Mouse (Mus musculus) embryonic facial prominence, embryonic 12.5 days (tissue): ENCODE measurements at regions not wholly inside any gene's neighbourhood (a gene's known extent, or its start where the extent isn't known, plus 50 kb on each side); places are given as distances from the start of the nearest gene placed in this dataset.

Experiments used
- ATAC-seq: fragments of 200-750 bp; cut with Nextera tagmentation; 2 replicates; pipeline ENCODE4 v1.8.0; 2017; ENCODE audit not compliant: insufficient number of reproducible peaks, insufficient read depth, low FRiP score, low TSS enrichment
- H3K27ac ChIP-seq: fragments of 300-500 bp; sonication (generic); 2 replicates; pipeline ENCODE4 v1.5.1; 2016; ENCODE audit warnings: mild to moderate bottlenecking
- H3K27me3 ChIP-seq: fragments of 300-500 bp; sonication (generic); 2 replicates; pipeline ENCODE4 v1.6.1; 2016; ENCODE audit warnings: mild to moderate bottlenecking, moderate library complexity
- H3K36me3 ChIP-seq: fragments of 300-500 bp; sonication (generic); 2 replicates; pipeline ENCODE4 v1.6.1; 2016; ENCODE audit warnings: mild to moderate bottlenecking
- H3K4me1 ChIP-seq: fragments of 300-500 bp; sonication (generic); 2 replicates; pipeline ENCODE4 v1.6.1; 2016
- H3K4me2 ChIP-seq: fragments of 300-500 bp; sonication (generic); replicated peaks from 2 replicates; pipeline ENCODE4 v1.6.1; 2016; ENCODE audit warnings: mild to moderate bottlenecking, moderate library complexity
- H3K4me3 ChIP-seq: fragments of 300-500 bp; sonication (generic); 2 replicates; pipeline ENCODE4 v1.5.1; 2016; ENCODE audit warnings: mild to moderate bottlenecking
- H3K9ac ChIP-seq: fragments of 300-500 bp; sonication (generic); 2 replicates; pipeline ENCODE4 v1.6.1; 2016; ENCODE audit warnings: mild to moderate bottlenecking, moderate library complexity
- H3K9me3 ChIP-seq: fragments of 300-500 bp; sonication (generic); 2 replicates; pipeline ENCODE4 v1.6.1; 2016; ENCODE audit warnings: mild to moderate bottlenecking, moderate library complexity
- WGBS: fragments of 180-500 bp; shearing (Covaris S2); methylation state at CpG from one replicate; pipeline ENCODE4 v1.1.7; 2016; 5-methylcytosine and 5-hydroxymethylcytosine counted together

GRCm38 (mm10) chr12:36748345-36748744 lies 360.0 kb upstream of the Meox2 start:
- WGBS = 53% methylated on average over 1 of the region's 1 CpGs

GRCm38 (mm10) chr12:36765315-36766058 lies 342.9 kb upstream of the Meox2 start:
- no peak for ATAC-seq
- H3K27ac ChIP-seq = no peak overlapping the region
- no peak overlapping the region for H3K4me2 ChIP-seq
- H3K4me3 ChIP-seq = no peak overlapping the region
- no peaks in the 10 kb centered on the region for H3K27me3 ChIP-seq
- no peak overlapping the region for H3K9ac ChIP-seq
- no peaks in the 10 kb centered on the region for H3K9me3 ChIP-seq
- no peaks in the 10 kb centered on the region for H3K36me3 ChIP-seq
- 72% methylated on average over 4 of the region's 4 CpGs for WGBS
- no peaks in the 10 kb centered on the region for H3K4me1 ChIP-seq

More at GRCm38 (mm10) chr12:36748345-36748744, 360.0 kb upstream of the Meox2 start:
- no peak overlapping the region for H3K9ac ChIP-seq
- H3K9me3 ChIP-seq = no peaks in the 10 kb centered on the region
- ATAC-seq = no peak
- no peaks in the 10 kb centered on the region for H3K36me3 ChIP-seq
- H3K4me1 ChIP-seq = no peaks in the 10 kb centered on the region
- H3K4me3 ChIP-seq = no peak overlapping the region
- no peak overlapping the region for H3K27ac ChIP-seq
- no peak overlapping the region for H3K4me2 ChIP-seq
- no peaks in the 10 kb centered on the region for H3K27me3 ChIP-seq

- Histone ChIP-seq H3K36me3 (no peaks in the 10 kb centered on the region), H3K4me1 (no peaks in the 10 kb centered on the region), H3K27ac (no peak overlapping the region), H3K9ac (no peak overlapping the region), H3K9me3 (no peaks in the 10 kb centered on the region), H3K27me3 (no peaks in the 10 kb centered on the region), H3K4me2 (no peak overlapping the region), H3K4me3 (no peak overlapping the region)
- WGBS = 40% methylated on average over 1 of the region's 1 CpGs
- no peak for ATAC-seq
Observed at GRCm38 (mm10) chr12:36766167-36766566, 342.2 kb upstream of the Meox2 start.

- Histone ChIP-seq H3K4me1 (no peaks in the 10 kb centered on the region), H3K4me2 (no peak overlapping the region), H3K27me3 (no peaks in the 10 kb centered on the region), H3K9me3 (no peaks in the 10 kb centered on the region), H3K4me3 (no peak overlapping the region), H3K36me3 (no peaks in the 10 kb centered on the region), H3K27ac (no peak overlapping the region), H3K9ac (no peak overlapping the region)
- WGBS = 80% methylated on average over 7 of the region's 7 CpGs
- ATAC-seq = no peak
Observed at GRCm38 (mm10) chr12:36780761-36781160, 327.6 kb upstream of the Meox2 start.

GRCm38 (mm10) chr12:36790866-36791265 lies 317.5 kb upstream of the Meox2 start:
- no peaks in the 10 kb centered on the region for H3K9me3 ChIP-seq
- no peak for ATAC-seq
- no peaks in the 10 kb centered on the region for H3K4me1 ChIP-seq
- no peaks in the 10 kb centered on the region for H3K27me3 ChIP-seq
- H3K36me3 ChIP-seq = no peaks in the 10 kb centered on the region
- H3K9ac ChIP-seq = no peak overlapping the region
- H3K27ac ChIP-seq = no peak overlapping the region
- WGBS = 70% methylated on average over 2 of the region's 2 CpGs
- H3K4me2 ChIP-seq = no peak overlapping the region
- no peak overlapping the region for H3K4me3 ChIP-seq

GRCm38 (mm10) chr12:36791430-36791829 lies 316.9 kb upstream of the Meox2 start:
- Histone ChIP-seq H3K27ac (no peak overlapping the region), H3K4me1 (no peaks in the 10 kb centered on the region), H3K9ac (no peak overlapping the region), H3K4me2 (no peak overlapping the region), H3K4me3 (no peak overlapping the region), H3K36me3 (no peaks in the 10 kb centered on the region), H3K27me3 (no peaks in the 10 kb centered on the region), H3K9me3 (no peaks in the 10 kb centered on the region)
- 66% methylated on average over 3 of the region's 3 CpGs for WGBS
- no peak for ATAC-seq

GRCm38 (mm10) chr12:36792205-36792604 lies 316.1 kb upstream of the Meox2 start:
- ATAC-seq = no peak
- no peak overlapping the region for H3K4me3 ChIP-seq
- no peak overlapping the region for H3K27ac ChIP-seq
- H3K4me2 ChIP-seq = no peak overlapping the region
- no peak overlapping the region for H3K9ac ChIP-seq
- H3K36me3 ChIP-seq = no peaks in the 10 kb centered on the region
- H3K27me3 ChIP-seq = no peaks in the 10 kb centered on the region
- WGBS = 80% methylated on average over 3 of the region's 3 CpGs
- no peaks in the 10 kb centered on the region for H3K4me1 ChIP-seq
- no peaks in the 10 kb centered on the region for H3K9me3 ChIP-seq

- Histone ChIP-seq H3K27me3 (no peaks in the 10 kb centered on the region), H3K9ac (no peak overlapping the region), H3K4me3 (no peak overlapping the region), H3K4me2 (no peak overlapping the region), H3K36me3 (no peaks in the 10 kb centered on the region), H3K4me1 (no peaks in the 10 kb centered on the region), H3K9me3 (no peaks in the 10 kb centered on the region), H3K27ac (no peak overlapping the region)
- no peak for ATAC-seq
- 25% methylated on average over 2 of the region's 2 CpGs for WGBS
Observed at GRCm38 (mm10) chr12:36793799-36794198, 314.5 kb upstream of the Meox2 start.

GRCm38 (mm10) chr12:36796201-36796600 lies 312.1 kb upstream of the Meox2 start:
- Histone ChIP-seq H3K4me2 (no peak overlapping the region), H3K9me3 (no peaks in the 10 kb centered on the region), H3K36me3 (no peaks in the 10 kb centered on the region), H3K27me3 (no peaks in the 10 kb centered on the region), H3K9ac (no peak overlapping the region), H3K4me1 (no peaks in the 10 kb centered on the region), H3K27ac (no peak overlapping the region), H3K4me3 (no peak overlapping the region)
- ATAC-seq = no peak
- WGBS = 64% methylated on average over 4 of the region's 4 CpGs

- Histone ChIP-seq H3K36me3 (no peaks in the 10 kb centered on the region), H3K4me2 (no peak overlapping the region), H3K9ac (no peak overlapping the region), H3K27me3 (no peaks in the 10 kb centered on the region), H3K4me3 (no peak overlapping the region), H3K4me1 (no peaks in the 10 kb centered on the region), H3K9me3 (no peaks in the 10 kb centered on the region), H3K27ac (no peak overlapping the region)
- WGBS = 84% methylated on average over 2 of the region's 2 CpGs
- ATAC-seq = no peak
Observed at GRCm38 (mm10) chr12:36817938-36818337, 290.4 kb upstream of the Meox2 start.

- H3K27ac ChIP-seq = no peak overlapping the region
- H3K4me3 ChIP-seq = no peak overlapping the region
- H3K9me3 ChIP-seq = no peaks in the 10 kb centered on the region
- WGBS = 77% methylated on average over 3 of the region's 3 CpGs
- no peak overlapping the region for H3K9ac ChIP-seq
- ATAC-seq = no peak
- H3K36me3 ChIP-seq = no peaks in the 10 kb centered on the region
- no peak overlapping the region for H3K4me2 ChIP-seq
- no peaks in the 10 kb centered on the region for H3K27me3 ChIP-seq
- no peaks in the 10 kb centered on the region for H3K4me1 ChIP-seq
Observed at GRCm38 (mm10) chr12:36818852-36819251, 289.5 kb upstream of the Meox2 start.

GRCm38 (mm10) chr12:36826766-36827165 lies 281.6 kb upstream of the Meox2 start:
- no peak overlapping the region for H3K27ac ChIP-seq
- H3K4me3 ChIP-seq = no peak overlapping the region
- H3K4me1 ChIP-seq = no peaks in the 10 kb centered on the region; the same call in 1 of the 2 replicates
- H3K36me3 ChIP-seq = no peaks in the 10 kb centered on the region
- WGBS = 44% methylated on average over 6 of the region's 6 CpGs
- H3K9ac ChIP-seq = no peak overlapping the region
- H3K9me3 ChIP-seq = no peaks in the 10 kb centered on the region
- H3K27me3 ChIP-seq = no peaks in the 10 kb centered on the region
- no peak overlapping the region for H3K4me2 ChIP-seq
- ATAC-seq = no peak
